Mouse (Mus musculus): Measurements from ENCODE around the gene H13.

The H13 gene

DNA sequence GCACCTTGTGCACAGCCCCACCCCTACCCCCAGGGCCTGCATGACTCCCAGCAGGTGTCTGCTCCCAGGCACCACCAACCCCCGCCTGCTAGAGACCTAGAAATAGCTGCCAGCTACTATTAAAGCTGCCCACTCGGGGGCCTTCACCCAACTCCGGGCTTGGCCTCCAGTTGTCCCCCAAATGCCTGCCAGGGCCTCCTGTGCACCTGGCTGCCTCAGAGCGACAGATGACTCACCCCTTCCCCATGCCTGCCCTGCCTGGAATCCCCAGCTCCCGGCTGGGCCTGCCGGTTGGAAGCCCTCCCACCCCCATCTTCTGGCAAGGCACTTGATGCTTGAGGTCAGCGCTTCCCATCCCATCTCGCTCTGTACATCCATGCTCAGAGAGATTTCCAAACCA lies 31.5 kb downstream of the H13 start:
- DNase-seq (ENCODE audit: low read depth, low spot score) = no peak

DNA sequence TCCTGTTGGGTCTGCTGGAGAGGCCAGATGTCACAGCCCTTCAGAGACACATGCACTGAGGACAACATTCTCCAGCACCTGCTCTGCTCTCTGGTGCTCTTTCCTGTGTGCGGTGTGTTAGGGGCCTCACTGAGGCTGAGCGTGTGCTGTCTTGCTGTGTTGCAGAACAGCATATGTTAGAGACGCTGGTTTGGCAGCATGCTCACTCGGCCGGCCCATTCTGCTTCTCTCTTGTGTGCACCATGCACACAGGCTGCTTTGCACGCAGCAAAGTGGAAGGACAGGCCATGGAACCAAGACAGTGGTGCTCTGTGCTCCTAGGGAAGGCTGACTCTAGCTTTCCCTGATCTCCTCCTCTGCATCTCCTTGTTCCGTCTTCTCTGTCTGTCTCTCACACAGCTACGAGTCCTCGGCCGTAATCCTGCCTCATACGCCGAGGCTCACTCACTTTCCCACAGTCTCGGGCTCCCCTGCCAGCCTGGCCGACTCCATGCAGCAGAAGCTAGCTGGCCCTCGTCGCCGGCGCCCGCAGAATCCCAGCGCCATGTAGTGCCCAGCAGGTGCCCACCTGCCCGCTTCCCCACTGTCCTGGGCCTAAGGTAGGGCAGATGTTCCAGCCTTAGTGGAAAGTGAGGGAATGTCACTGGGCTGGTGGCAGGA lies 34.5 kb downstream of the H13 start:
- no peak for DNase-seq (ENCODE audit: low read depth, low spot score)

DNA sequence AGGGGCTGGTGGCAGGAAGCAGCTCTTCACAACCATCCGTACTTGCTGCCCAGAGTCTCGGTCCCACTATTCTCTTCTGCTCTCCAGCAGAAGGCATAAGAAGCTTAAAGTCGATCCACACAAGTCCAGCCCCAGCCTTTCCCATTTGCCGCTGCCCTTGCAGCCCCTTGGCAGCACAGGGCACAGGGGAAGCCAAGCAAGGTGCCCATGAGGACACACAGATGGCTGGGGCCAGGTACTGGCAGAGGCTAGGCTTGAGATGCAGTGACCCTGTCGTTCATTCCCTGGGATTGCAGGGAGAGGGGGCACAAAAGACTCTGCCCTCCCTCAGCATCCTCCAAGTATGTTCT lies 35.0 kb downstream of the H13 start:
- DNase-seq (ENCODE audit: low read depth, low spot score) = no peak

DNA sequence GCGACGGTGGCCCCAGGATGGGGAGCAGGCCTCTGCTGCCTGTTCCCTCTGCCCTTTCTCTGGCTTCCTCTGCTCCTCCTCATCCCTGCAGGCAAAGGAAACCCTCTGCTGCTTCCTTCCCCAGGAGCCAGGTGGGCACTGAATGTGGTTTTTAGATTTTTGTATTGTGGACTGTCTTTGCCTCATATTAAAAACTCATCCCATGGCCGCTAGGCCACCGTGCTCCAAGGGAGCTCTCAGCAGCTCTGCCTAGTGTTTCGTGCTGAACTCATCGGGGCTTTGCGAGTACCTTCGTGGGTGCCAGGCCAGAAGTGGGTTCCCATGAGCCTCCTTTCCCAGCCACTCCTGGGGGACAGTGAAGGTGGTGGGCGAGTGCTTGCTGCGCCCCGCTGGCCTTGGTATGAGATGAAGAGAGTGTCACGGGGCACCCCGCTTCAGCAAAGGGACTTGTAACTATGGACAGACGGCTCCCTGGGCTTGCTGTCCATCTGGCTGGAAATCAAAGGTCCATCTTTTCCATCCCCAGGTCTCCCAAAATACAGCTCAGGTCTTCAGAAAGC lies 35.6 kb downstream of the H13 start:
- DNase-seq (ENCODE audit: low read depth, low spot score) = no peak

- DNase-seq (ENCODE audit: low read depth, low spot score) = peak; percentile 59
Observed at GRCm38 (mm10) chr2:152705993-152706571, 36.8 kb downstream of the H13 start.

GRCm38 (mm10) chr2:152707186-152707585 lies 37.9 kb downstream of the H13 start:
- no peak for DNase-seq (ENCODE audit: low read depth, low spot score)

DNA sequence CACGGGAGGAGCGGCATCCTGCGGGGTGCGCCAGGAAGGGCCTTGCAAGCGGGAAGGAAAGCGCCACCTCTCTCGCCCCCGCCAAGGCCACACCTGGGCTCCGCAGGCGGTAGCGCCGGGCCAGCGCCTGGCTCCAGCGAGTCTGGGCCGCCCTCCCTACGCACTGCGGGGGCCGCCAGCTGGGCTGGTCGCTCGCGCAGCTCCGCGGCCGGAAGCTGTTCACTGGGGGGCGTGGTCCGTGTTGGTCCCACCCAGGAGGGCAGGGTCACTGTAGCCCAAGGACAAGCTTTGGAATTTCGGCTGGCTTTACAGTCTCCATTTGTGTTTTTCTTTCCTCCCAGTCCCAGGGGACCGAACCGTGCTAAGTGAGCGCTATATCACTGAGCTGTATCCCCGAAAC lies 38.4 kb downstream of the H13 start:
- peak; percentile 87 for DNase-seq (ENCODE audit: low read depth, low spot score)

GRCm38 (mm10) chr2:152709066-152709465 lies 39.8 kb downstream of the H13 start:
- no peak for DNase-seq (ENCODE audit: low read depth, low spot score)

DNA sequence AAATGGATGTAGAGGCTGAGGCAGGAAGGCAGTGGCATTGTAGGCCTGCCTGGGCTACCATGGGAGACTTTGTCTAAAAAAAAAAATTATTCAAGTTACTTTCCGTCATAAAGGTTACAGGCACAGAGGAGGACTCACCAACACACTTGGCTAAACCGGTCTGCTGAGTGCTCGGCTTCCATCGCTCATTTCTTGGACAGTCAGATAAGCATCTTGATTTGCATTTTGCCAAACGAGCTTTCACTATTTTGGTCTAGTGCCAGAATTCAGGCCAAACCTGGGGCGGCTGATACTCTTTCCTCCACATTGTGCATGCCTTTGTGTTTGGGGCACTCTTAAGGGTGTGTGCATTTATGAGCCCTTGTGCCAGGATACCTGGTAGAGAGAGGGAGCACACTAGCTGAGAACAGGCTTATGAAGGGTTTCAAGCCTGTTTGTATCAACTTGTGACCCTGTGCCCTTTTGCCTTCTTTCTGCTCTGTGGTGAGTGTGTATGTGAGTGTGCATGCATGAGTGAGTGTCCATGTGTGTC lies 47.0 kb downstream of the H13 start:
- DNase-seq (ENCODE audit: low read depth, low spot score) = no peak

- no peak for DNase-seq (ENCODE audit: low read depth, low spot score)
Observed at GRCm38 (mm10) chr2:152717652-152718051, 48.4 kb downstream of the H13 start.

- no peak for DNase-seq (ENCODE audit: low read depth, low spot score)
Observed at GRCm38 (mm10) chr2:152718076-152718475, 48.8 kb downstream of the H13 start.

DNA sequence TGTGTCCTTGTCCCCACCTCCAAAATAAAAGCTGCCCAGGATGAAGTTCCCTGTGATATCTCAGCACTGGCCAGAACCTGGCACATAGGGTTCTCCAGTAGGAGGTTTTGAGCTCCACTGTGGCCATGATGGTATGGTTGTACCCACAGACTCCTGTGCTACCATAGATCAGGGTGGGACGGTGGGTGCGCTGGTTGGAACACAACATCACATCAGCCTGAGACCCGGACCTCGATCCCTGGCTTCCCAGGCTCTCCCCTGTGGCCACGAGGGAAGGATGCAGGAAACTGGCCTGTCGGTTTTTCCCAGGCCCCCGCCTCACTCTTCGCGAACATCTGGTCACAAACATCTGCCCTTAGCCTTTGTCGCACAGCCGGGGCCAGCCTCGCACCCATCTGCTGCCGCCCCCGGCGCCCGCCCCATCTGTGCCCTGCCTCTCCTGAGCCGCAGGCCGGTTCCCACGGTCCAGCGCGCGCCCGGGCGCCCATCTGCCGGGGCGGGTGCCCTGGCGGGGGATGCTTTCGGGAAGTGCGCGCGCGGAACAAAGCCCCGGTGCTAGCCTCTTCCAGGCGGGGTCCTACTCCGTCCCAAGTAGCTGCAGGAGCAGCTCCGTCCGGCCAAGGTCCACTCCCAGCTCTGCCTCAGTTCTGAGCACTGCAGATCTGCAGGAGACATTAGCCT lies 54.5 kb downstream of the H13 start:
- no peak for DNase-seq (ENCODE audit: low read depth, low spot score)

DNA sequence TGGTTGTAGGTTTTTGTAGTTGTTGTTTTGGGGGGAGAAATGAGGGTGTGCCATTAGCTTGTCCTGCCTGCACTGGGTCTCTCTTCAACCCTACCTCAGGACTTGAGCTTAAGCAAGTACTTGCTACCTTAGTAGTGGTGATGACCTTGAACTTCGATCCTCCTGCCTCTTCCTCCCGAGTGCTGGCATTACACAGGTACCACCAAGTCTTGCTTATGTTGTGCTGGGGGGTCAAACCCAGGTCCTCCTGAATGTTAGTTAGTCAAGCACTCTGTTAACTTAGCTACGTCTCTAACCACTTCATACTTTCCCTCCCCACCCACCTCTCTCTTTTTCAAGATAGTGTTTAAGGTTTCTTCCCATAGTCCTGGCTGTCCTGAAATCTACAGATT lies 55.1 kb downstream of the H13 start:
- no peak for DNase-seq (ENCODE audit: low read depth, low spot score)

DNA sequence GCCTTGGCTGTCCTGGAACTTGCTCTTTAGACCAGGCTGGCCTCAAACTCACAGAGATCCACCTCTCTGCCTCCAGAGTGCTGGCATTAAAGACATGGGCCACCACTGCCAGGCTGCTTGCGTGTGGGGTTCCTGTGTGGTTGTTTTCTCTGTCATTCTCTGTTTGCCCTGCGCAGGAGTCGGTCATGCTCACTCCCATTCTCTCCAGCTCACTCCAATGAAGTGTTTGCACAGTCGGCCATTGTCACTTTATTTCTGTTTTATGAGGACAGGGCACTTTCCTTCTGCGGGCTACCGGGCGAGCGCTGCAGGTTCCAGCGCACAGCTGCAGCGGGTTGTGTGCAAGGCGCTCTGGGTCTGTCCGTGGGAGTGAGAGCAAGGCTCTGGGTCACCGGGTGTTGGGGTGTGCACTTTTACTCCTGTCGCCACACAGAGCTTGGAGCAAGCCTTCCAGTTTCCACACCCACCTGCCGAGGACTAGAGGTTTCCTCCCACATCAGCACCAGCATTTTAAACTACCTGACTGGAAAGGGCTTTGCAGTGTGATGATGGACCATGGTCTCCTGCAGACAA lies 56.0 kb downstream of the H13 start:
- DNase-seq (ENCODE audit: low read depth, low spot score) = no peak

DNA sequence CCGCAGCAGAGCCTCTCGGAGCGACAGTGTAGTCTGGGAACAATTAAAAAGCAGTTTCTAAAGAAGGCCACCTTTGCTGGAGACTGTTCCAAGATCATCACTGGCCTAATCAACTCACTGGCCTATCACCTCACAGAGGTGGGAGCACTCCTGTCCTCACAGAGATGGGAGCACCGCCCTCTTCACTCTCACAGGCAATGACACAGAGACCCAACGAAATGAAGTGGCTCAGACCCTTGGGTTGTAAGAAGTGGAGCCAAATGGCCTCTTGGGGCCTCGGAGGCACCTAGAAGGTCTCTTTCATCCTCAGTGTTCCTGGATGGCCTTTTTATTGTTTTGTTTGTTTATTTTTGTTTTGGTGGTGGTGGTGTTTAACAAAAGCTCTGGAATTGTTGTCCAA lies 57.0 kb downstream of the H13 start:
- DNase-seq (ENCODE audit: low read depth, low spot score) = no peak

DNA sequence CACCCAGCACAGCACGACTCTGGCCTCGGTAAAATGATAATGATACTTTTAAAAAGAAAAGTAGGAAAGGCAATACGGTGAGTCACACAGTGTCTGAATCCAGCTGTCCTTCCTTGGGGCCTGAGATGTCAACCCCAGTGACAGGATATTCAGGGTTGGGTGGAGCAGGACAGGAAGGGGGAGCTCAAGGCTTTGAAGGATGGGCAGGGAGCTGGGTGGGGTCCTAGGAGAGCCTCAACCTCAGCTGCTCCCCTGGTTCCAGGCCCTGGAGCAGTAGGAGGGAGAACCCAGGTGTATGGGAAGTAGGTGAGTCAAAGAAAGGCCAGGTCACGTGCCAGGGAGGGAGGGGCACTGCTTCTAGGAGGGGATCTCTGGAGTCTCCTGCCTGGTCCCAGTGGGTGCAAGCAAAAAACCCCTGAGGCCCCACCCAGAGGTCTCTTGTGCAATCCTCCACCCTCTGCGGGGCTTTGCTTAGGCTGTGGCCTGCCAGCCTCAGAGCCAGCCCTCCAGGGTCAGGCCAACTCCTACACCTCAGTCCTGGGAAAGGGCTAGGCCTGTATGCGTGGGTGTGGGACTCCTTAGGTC lies 57.6 kb downstream of the H13 start:
- no peak for DNase-seq (ENCODE audit: low read depth, low spot score)

DNA sequence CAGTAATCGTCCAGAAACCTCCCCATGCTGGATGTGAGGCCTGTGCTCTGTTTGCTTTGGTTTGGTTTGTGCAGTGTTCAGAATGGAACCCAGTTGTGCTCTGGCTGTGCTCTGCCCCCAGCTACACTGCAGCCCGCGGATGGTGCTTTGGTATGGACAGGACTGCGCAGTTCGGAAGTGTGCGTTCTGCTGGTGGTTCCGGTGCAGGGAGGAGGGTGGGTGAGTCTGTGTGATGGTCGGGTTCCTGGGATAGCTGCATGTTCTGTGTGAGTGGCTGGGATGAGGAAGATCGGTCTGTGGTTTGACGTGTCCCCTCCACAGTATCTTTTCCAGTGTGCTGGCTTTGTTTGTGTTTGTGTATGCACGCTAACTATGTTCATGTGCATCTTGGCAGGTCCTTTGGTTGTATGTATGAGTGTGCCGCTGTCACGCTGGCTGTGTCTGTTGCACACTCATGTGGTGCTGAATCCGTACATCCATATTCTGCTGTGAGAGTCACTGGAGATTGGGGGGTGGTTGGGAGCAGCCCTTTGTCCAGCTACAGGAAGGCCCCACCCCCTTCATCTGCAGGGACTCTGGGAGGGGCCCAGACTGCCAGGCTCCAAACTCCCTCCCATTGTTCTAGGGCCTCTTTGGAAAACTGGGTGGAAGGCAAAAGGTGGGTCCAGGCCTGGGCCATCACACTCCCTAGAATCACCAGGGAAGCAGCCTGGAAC lies 58.7 kb downstream of the H13 start:
- no peak for DNase-seq (ENCODE audit: low read depth, low spot score)

DNA sequence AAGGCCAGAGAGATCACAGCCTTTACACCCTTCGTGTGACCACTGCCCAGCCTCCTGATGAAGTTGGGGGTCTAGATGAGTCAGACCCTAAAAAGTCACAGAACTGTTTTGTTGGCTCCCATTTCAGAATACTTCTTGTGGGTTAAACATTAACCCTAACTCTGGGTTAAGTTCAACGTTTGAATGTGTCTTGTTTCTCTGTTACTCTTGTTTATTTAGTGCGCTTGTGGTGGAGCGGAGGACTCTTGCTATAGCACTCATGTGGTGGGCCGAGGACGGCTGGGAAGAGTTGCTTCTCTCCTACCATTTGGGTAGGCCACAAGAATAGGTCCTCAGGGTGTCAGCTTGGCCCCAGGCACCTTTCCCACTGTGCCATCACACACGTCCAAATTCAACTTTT lies 59.3 kb downstream of the H13 start:
- DNase-seq (ENCODE audit: low read depth, low spot score) = no peak

GRCm38 (mm10) chr2:152729013-152729635 lies 59.9 kb downstream of the H13 start:
- no peak for DNase-seq (ENCODE audit: low read depth, low spot score)

DNA sequence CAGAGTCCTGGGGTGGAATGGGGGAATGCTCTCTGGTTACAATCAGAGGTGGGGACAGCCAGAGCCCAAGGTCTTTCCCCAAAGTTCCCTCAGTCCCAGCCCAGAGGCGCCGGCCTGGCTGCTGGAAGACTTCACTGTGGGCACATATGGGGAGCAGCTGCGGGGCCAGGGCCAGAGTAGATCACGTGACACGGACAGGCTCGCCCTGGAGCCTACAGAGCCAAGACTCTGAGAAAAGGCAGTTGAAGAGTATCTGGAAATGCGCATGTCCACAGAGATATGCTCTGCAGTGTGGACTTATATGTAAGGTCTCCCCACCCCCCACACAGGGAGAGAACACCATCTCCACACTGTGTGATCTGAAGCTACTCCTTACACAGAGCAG lies 60.4 kb downstream of the H13 start:
- DNase-seq (ENCODE audit: low read depth, low spot score) = peak; percentile 51

DNA sequence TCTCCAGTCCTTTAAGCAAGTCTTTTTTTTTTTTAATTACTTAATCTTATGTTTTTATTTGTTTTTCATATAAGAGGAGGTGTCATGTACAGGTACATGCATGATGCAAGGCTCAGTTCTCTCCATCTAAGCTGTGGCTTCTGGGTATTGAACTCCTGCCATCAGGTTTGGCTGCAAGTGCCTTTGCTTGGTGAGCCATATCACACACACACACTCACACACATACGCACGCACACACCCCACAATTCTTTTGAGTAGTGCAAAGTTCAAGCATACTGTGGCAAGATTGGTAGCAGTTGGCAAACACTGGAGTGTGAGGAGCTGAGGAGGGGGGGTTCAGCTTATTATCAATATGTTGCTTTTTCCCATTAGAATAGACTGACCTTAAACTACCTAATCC lies 63.9 kb downstream of the H13 start:
- DNase-seq (ENCODE audit: low read depth, low spot score) = no peak
